Mouse (Mus musculus) small intestine, adult 2 months (tissue): ENCODE measurements around the gene Gm20388.

Experiments
- CTCF ChIP-seq: fragments of 200-500 bp; IDR thresholded peaks from 2 replicates; pipeline ENCODE4 v1.5.1; 2012; ENCODE audit warnings: low read depth, mild to moderate bottlenecking, control low read depth, inconsistent platforms, low read length, moderate library complexity, mixed read lengths; ENCODE audit not compliant: insufficient replicate concordance, insufficient read length; ENCODE audit errors: extremely low read depth
- POLR2A ChIP-seq: fragments of 200-500 bp; IDR thresholded peaks from 2 replicates; pipeline ENCODE4 v1.6.1; 2012; ENCODE audit warnings: low read depth, mild to moderate bottlenecking, control low read depth, inconsistent platforms, low read length, moderate library complexity

GRCm38 (mm10) chr8:122430058-122430636 is 2519.5 kb downstream of the Gm20388 start:
- TF ChIP-seq CTCF (no peak), POLR2A (no peak)
